Mouse (Mus musculus): ENCODE measurements around the gene Pigu. TPM values are rescaled to one million over a fixed set of nuclear protein-coding genes. Genes with fewer than 3 reads are reported as not detected.

Pigu gene
- polyA plus RNA-seq, 1 experiment: 44.1 TPM

DNA sequence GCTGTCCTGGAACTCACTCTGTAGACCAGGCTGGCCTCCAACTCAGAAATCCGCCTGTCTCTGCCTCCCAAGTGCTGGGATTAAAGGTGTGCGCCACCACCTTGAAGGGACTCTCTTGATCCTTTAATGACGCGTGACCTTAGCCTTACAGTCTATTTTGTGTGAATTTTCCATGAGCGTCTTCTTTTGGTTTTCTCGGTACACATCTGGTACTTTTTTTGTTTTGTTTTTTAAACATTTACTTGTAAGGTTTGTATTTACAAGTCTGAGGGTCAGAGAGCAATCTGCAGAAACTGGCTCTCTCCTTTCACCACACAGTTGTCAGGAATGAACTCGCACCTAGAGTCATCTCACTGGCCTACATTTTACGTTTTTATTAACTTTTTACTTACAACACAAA, 83.6 kb downstream of the Pigu start:
- no peak overlapping the region for H3K27ac ChIP-seq (ENCODE audit: insufficient read depth, low read length)
- H3K9me3 ChIP-seq (replicated peaks; ENCODE audit: control insufficient read depth, insufficient read depth, low read length, poor library complexity, severe bottlenecking): no peaks in the 10 kb centered on the region
- no peak overlapping the region for H3K4me3 ChIP-seq (ENCODE audit: low read depth, low read length)
- TF ChIP-seq CTCF (IDR thresholded peaks at IDR 0.05; ENCODE audit: low read depth, low read length) (no peak), POLR2A (IDR thresholded peaks at IDR 0.05; ENCODE audit: insufficient read depth, low read length) (no peak), EP300 (IDR thresholded peaks at IDR 0.05; ENCODE audit: insufficient read depth, low read depth, low read length) (no peak)
- H3K9ac ChIP-seq (ENCODE audit: low read depth, poor library complexity, severe bottlenecking): no peak overlapping the region
- no peaks in the 10 kb centered on the region for H3K36me3 ChIP-seq (ENCODE audit: control insufficient read depth, insufficient read depth, low read length, poor library complexity, severe bottlenecking)
- no peaks in the 10 kb centered on the region for H3K4me1 ChIP-seq (ENCODE audit: control insufficient read depth, insufficient read depth, low read length)
- no peaks in the 10 kb centered on the region for H3K27me3 ChIP-seq (ENCODE audit: control insufficient read depth, insufficient read depth, low read length, poor library complexity, severe bottlenecking)

DNA sequence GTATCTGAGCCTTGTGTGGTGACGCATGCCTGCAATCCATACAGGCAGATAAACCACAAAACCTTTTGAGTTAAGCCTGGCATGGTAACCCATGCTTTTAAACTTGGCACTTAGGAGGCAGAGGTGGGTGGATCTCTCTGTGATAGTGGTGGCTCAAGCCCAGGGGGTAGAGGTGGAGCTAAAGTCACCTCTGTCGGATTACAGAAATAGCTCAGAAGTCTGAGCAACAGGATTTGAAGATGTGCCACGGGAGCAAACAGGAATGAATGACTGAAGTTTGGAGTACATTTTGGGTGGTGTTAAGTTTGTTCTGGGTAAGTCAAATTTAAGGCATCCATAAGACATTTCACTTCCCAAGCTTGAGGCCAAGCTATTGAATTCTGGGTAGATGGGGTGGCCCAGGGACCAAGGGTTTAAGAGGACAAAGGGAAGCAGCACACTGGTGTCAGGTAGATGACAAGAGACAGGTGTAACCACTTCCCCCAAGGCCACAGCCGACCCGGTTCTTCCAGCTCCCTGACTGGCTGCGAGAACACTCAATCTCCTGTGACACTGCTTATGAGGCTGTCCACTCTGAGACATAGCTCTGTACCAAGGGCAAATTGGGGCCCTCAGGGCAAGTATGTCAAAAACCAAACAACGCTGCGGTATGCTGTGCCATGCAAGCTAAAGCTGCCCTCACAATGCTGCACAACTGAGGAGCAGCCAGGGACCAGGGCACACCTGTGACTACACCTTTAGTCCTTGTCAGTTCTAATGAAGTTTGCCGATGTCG, 84.6 kb downstream of the Pigu start:
- no peak overlapping the region for H3K4me3 ChIP-seq (ENCODE audit: low read depth, low read length)
- TF ChIP-seq EP300 (IDR thresholded peaks at IDR 0.05; ENCODE audit: insufficient read depth, low read depth, low read length): no peak
- no peaks in the 10 kb centered on the region for H3K36me3 ChIP-seq (ENCODE audit: control insufficient read depth, insufficient read depth, low read length, poor library complexity, severe bottlenecking)
- no peaks in the 10 kb centered on the region for H3K4me1 ChIP-seq (ENCODE audit: control insufficient read depth, insufficient read depth, low read length)
- no peaks in the 10 kb centered on the region for H3K27me3 ChIP-seq (ENCODE audit: control insufficient read depth, insufficient read depth, low read length, poor library complexity, severe bottlenecking)
- H3K27ac ChIP-seq (ENCODE audit: insufficient read depth, low read length): no peak overlapping the region
- H3K9me3 ChIP-seq (replicated peaks; ENCODE audit: control insufficient read depth, insufficient read depth, low read length, poor library complexity, severe bottlenecking): no peaks in the 10 kb centered on the region
- no peak overlapping the region for H3K9ac ChIP-seq (ENCODE audit: low read depth, poor library complexity, severe bottlenecking)

DNA sequence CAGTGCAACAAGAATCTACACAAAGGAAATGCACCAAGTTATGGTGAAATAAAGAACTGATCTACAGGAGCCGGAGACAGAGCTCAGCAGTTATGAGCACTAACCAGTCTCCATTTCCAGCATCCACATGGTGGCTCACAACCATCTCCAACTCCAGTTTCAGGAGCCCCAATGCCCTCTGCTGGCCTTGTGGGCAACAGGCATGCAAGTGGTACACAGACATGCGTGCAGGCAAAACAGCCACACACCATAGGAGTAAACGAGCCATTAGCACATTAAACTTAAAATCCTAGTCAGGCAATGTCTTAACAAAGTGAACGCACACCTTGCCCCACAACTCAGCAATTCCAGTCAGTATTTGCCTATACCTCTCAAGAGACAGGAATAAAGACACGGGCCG, 85.3 kb downstream of the Pigu start:
- Histone ChIP-seq H3K27me3 (ENCODE audit: control insufficient read depth, insufficient read depth, low read length, poor library complexity, severe bottlenecking) (no peaks in the 10 kb centered on the region), H3K4me1 (ENCODE audit: control insufficient read depth, insufficient read depth, low read length) (no peaks in the 10 kb centered on the region), H3K27ac (ENCODE audit: insufficient read depth, low read length) (no peak overlapping the region), H3K9me3 (replicated peaks; ENCODE audit: control insufficient read depth, insufficient read depth, low read length, poor library complexity, severe bottlenecking) (no peaks in the 10 kb centered on the region), H3K9ac (ENCODE audit: low read depth, poor library complexity, severe bottlenecking) (no peak overlapping the region), H3K4me3 (ENCODE audit: low read depth, low read length) (no peak overlapping the region), H3K36me3 (ENCODE audit: control insufficient read depth, insufficient read depth, low read length, poor library complexity, severe bottlenecking) (no peaks in the 10 kb centered on the region)
- TF ChIP-seq CTCF (IDR thresholded peaks at IDR 0.05; ENCODE audit: low read depth, low read length): peak; percentile 81
- TF ChIP-seq POLR2A (IDR thresholded peaks at IDR 0.05; ENCODE audit: insufficient read depth, low read length): no peak
- TF ChIP-seq EP300 (IDR thresholded peaks at IDR 0.05; ENCODE audit: insufficient read depth, low read depth, low read length): no peak

DNA sequence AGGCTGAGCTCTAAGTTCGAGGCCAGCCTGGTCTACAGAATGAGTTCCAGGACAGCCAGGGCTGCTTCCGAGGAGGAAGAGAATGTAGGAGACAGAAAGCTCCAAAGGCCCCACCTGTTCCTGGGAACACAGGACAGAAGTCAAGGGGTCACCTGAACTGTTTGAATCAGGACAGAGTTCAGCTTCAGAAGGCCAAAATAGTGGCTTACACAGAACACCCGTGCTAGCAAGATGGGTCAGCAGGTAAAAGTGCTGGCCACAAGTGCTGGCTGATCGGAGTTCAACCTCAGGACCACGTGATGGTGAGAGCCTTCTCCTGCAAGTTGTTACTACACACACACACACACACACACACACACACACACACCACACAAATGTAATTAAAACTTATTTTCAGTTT, 90.3 kb downstream of the Pigu start:
- Histone ChIP-seq H3K9me3 (replicated peaks; ENCODE audit: control insufficient read depth, insufficient read depth, low read length, poor library complexity, severe bottlenecking) (no peaks in the 10 kb centered on the region), H3K4me3 (ENCODE audit: low read depth, low read length) (no peak overlapping the region), H3K27me3 (ENCODE audit: control insufficient read depth, insufficient read depth, low read length, poor library complexity, severe bottlenecking) (no peaks in the 10 kb centered on the region), H3K4me1 (ENCODE audit: control insufficient read depth, insufficient read depth, low read length) (no peaks in the 10 kb centered on the region), H3K36me3 (ENCODE audit: control insufficient read depth, insufficient read depth, low read length, poor library complexity, severe bottlenecking) (no peaks in the 10 kb centered on the region), H3K9ac (ENCODE audit: low read depth, poor library complexity, severe bottlenecking) (no peak overlapping the region), H3K27ac (ENCODE audit: insufficient read depth, low read length) (no peak overlapping the region)
- no peak for TF ChIP-seq EP300 (IDR thresholded peaks at IDR 0.05; ENCODE audit: insufficient read depth, low read depth, low read length)

DNA sequence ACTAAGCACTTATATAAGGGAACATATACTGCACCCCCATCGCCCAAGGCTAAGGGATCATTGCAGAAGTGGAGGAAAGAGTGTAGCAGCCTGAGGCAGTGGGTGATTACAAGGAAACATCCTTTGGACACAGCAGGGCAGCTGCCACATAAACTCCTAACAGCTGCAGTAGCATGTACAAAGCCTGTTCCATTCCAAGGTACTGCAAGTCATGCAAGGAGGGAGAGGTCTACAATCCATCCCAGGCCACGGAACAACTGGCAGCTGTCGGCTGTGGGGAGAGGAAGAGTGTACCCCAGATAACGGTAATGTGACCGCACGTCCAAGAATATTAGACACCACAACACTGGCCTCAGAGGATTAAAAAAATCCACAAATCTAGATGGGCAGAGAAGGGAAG, 91.7 kb downstream of the Pigu start:
- H3K36me3 ChIP-seq (ENCODE audit: control insufficient read depth, insufficient read depth, low read length, poor library complexity, severe bottlenecking): no peaks in the 10 kb centered on the region
- no peak overlapping the region for H3K27ac ChIP-seq (ENCODE audit: insufficient read depth, low read length)
- no peak overlapping the region for H3K4me3 ChIP-seq (ENCODE audit: low read depth, low read length)
- H3K9me3 ChIP-seq (replicated peaks; ENCODE audit: control insufficient read depth, insufficient read depth, low read length, poor library complexity, severe bottlenecking): no peaks in the 10 kb centered on the region
- H3K4me1 ChIP-seq (ENCODE audit: control insufficient read depth, insufficient read depth, low read length): no peaks in the 10 kb centered on the region
- no peaks in the 10 kb centered on the region for H3K27me3 ChIP-seq (ENCODE audit: control insufficient read depth, insufficient read depth, low read length, poor library complexity, severe bottlenecking)
- no peak for TF ChIP-seq POLR2A (IDR thresholded peaks at IDR 0.05; ENCODE audit: insufficient read depth, low read length)
- no peak overlapping the region for H3K9ac ChIP-seq (ENCODE audit: low read depth, poor library complexity, severe bottlenecking)

DNA sequence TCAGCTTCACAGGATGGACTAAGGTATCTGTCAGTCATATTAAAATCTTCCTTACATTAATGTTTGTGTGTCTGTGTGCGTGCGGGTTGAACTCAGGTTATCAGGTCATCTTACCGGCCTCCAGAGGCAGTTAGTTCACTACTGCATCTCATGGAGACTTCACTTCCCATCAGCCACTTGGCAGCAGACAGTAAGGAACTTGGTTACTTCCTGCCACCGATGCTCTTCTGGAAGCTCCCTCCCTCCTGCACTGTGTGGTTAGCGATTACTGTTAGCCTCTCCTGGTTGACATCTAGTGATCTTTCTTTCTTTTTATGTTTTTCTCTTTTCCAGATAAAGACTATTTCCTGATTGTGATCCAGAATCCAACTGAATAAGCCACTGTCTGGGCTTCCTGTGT, 107.6 kb downstream of the Pigu start:
- Histone ChIP-seq H3K27me3 (ENCODE audit: control insufficient read depth, insufficient read depth, low read length, poor library complexity, severe bottlenecking) (no peaks in the 10 kb centered on the region), H3K36me3 (ENCODE audit: control insufficient read depth, insufficient read depth, low read length, poor library complexity, severe bottlenecking) (peaks cover 14% of the 10 kb centered on the region), H3K9me3 (replicated peaks; ENCODE audit: control insufficient read depth, insufficient read depth, low read length, poor library complexity, severe bottlenecking) (no peaks in the 10 kb centered on the region), H3K27ac (ENCODE audit: insufficient read depth, low read length) (no peak overlapping the region), H3K4me3 (ENCODE audit: low read depth, low read length) (no peak overlapping the region), H3K4me1 (ENCODE audit: control insufficient read depth, insufficient read depth, low read length) (no peaks in the 10 kb centered on the region), H3K9ac (ENCODE audit: low read depth, poor library complexity, severe bottlenecking) (no peak overlapping the region)
- no peak for TF ChIP-seq CTCF (IDR thresholded peaks at IDR 0.05; ENCODE audit: low read depth, low read length)
- TF ChIP-seq EP300 (IDR thresholded peaks at IDR 0.05; ENCODE audit: insufficient read depth, low read depth, low read length): no peak
- no peak for TF ChIP-seq POLR2A (IDR thresholded peaks at IDR 0.05; ENCODE audit: insufficient read depth, low read length)
